Mouse (Mus musculus) heart, embryonic 16.5 days (tissue): Measurements from ENCODE around the gene Unc45b. TPM values are rescaled to one million over a fixed set of nuclear protein-coding genes. Genes with fewer than 3 reads are reported as not detected.
"Not testable (repeated sequence)": the region's sequence is repeated elsewhere in the genome, so short reads cannot be mapped to it uniquely, and the experiment has no call there.

Experiments used
- ATAC-seq: fragments of 200-750 bp; cut with Nextera tagmentation; replicated peaks from 2 replicates; pipeline ENCODE4 v1.8.0; 2017; ENCODE audit warnings: moderate number of reproducible peaks; ENCODE audit not compliant: insufficient read depth, low FRiP score; ENCODE audit errors: extremely low read depth
- H3K27ac ChIP-seq: fragments of 300-500 bp; sonication (generic); 2 replicates; pipeline ENCODE4 v1.5.1; 2014; ENCODE audit warnings: mild to moderate bottlenecking, low read length, control low read depth, moderate library complexity
- H3K27me3 ChIP-seq: fragments of 300-500 bp; sonication (generic); 2 replicates; pipeline ENCODE4 v1.6.1; 2014; ENCODE audit warnings: low read length, mixed read lengths; ENCODE audit not compliant: control insufficient read depth, insufficient read depth
- H3K36me3 ChIP-seq: fragments of 300-500 bp; sonication (generic); 2 replicates; pipeline ENCODE4 v1.6.1; 2014; ENCODE audit not compliant: control insufficient read depth, insufficient read depth
- H3K4me1 ChIP-seq: fragments of 300-500 bp; sonication (generic); 2 replicates; pipeline ENCODE4 v1.6.1; 2014; ENCODE audit warnings: low read length, mixed read lengths; ENCODE audit not compliant: control insufficient read depth, insufficient read depth
- H3K4me2 ChIP-seq: fragments of 300-500 bp; sonication (generic); 2 replicates; pipeline ENCODE4 v1.6.1; 2014; ENCODE audit warnings: low read depth, mild to moderate bottlenecking, control low read depth, low read length
- H3K4me3 ChIP-seq: fragments of 300-500 bp; sonication (generic); 2 replicates; pipeline ENCODE4 v1.5.1; 2014; ENCODE audit warnings: mild to moderate bottlenecking, control low read depth, low read length
- H3K9ac ChIP-seq: fragments of 300-500 bp; sonication (generic); 2 replicates; pipeline ENCODE4 v1.6.1; 2014; ENCODE audit warnings: low read length, control low read depth
- H3K9me3 ChIP-seq: fragments of 300-500 bp; sonication (generic); replicated peaks from 2 replicates; pipeline ENCODE4 v1.6.1; 2016; ENCODE audit warnings: low read length; ENCODE audit not compliant: control insufficient read depth
- WGBS: fragments of 180-500 bp; shearing (Covaris S2); extraction: QIAGEN DNeasy Blood & Tissue Kit; methylation state at CpG from one replicate; pipeline ENCODE4 v1.1.7; 2014; 5-methylcytosine and 5-hydroxymethylcytosine counted together
- polyA plus RNA-seq: library from polyadenylated mRNA; unstranded; fragments of >200 nt; fragmentation: Nextera tagmentation; extraction: Ambion mirVana; gene quantifications from 2 replicates; pipeline ENCODE4 v1.2.1, GENCODE M21; 2015

Gene Unc45b
- polyA plus RNA-seq, 1 experiment from 2014 or later = 188 TPM

GRCm38 (mm10) chr11:82928897-82929632, 18.7 kb downstream of the Unc45b start:
- Histone ChIP-seq H3K4me1 (peaks cover 14% of the 10 kb centered on the region), H3K36me3 (peaks cover 51% of the 10 kb centered on the region), H3K27me3 (no peaks in the 10 kb centered on the region; the same call in 1 of the 2 replicates), H3K9me3 (no peaks in the 10 kb centered on the region), H3K4me2 (no peak overlapping the region), H3K4me3 (no peak overlapping the region), H3K9ac (no peak overlapping the region), H3K27ac (no peak overlapping the region)
- 54% methylated on average over 20 of the region's 20 CpGs for WGBS
- no peak for ATAC-seq

GRCm38 (mm10) chr11:82929633-82929950, 19.2 kb downstream of the Unc45b start:
- WGBS = 74% methylated on average over 3 of the region's 3 CpGs
- Histone ChIP-seq H3K9me3 (no peaks in the 10 kb centered on the region), H3K4me3 (no peak overlapping the region), H3K4me2 (no peak overlapping the region), H3K27me3 (no peaks in the 10 kb centered on the region; the same call in 1 of the 2 replicates), H3K27ac (no peak overlapping the region), H3K4me1 (peaks cover 14% of the 10 kb centered on the region), H3K36me3 (peaks cover 54% of the 10 kb centered on the region), H3K9ac (no peak overlapping the region)
- ATAC-seq = no peak

DNA sequence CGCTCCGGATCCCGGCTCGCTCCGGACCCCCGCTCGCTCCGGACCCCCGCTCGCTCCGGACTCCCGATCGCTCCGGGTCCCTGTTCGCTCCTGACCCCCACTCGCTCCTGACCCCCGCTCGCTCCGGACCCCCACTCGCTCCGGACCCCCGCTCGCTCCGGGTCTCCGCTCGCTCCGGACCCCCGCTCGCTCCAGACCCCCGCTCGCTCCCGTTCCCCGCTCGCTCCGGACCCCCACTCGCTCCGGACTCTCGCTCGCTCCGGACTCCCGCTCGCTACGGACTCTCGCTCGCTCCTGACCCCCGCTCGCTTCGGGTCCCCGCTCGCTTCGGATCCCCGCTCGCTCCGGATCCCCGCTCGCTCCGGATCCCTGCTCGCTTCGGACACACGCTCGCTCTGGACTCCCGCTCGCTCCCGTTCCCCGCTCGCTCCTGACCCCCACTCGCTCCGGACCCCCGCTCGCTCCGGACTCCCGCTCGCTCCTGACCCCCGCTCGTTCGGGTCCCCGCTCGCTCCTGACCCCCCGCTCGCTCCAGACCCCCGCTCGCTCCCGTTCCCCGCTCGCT, 20.1 kb downstream of the Unc45b start:
- H3K9me3 ChIP-seq, H3K27ac ChIP-seq, H3K4me1 ChIP-seq, H3K9ac ChIP-seq, ATAC-seq, H3K27me3 ChIP-seq: not testable (repeated sequence)
- peak overlapping the region; percentile 53 for H3K4me3 ChIP-seq
- peak overlapping the region; percentile 76 for H3K4me2 ChIP-seq
- H3K36me3 ChIP-seq = peaks cover 58% of the 10 kb centered on the region
- 20% methylated on average over 84 of the region's 85 CpGs for WGBS

DNA sequence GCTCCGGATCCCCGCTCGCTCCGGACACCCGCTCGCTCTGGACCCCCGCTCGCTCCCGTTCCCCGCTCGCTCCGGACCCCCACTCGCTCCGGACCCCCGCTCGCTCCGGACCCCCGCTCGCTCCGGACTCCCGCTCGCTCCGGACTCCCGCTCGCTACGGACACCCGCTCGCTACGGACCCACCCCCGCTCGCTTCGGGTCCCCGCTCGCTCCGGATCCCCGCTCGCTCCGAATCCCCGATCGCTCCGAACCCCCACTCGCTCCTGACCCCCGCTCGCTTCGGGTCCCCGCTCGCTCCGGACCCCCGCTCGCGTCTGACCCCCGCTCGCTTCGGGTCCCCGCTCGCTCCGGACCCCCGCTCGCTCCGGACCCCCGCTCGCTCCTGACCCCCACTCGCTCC, 20.8 kb downstream of the Unc45b start:
- H3K27ac ChIP-seq, H3K4me1 ChIP-seq, H3K9me3 ChIP-seq, ATAC-seq, H3K27me3 ChIP-seq: not testable (repeated sequence)
- WGBS = 7% methylated on average over 49 of the region's 63 CpGs
- Histone ChIP-seq H3K36me3 (peaks cover 59% of the 10 kb centered on the region), H3K4me3 (peak overlapping the region; percentile 53), H3K4me2 (peak overlapping the region; percentile 76), H3K9ac (peak overlapping the region; percentile 60)

DNA sequence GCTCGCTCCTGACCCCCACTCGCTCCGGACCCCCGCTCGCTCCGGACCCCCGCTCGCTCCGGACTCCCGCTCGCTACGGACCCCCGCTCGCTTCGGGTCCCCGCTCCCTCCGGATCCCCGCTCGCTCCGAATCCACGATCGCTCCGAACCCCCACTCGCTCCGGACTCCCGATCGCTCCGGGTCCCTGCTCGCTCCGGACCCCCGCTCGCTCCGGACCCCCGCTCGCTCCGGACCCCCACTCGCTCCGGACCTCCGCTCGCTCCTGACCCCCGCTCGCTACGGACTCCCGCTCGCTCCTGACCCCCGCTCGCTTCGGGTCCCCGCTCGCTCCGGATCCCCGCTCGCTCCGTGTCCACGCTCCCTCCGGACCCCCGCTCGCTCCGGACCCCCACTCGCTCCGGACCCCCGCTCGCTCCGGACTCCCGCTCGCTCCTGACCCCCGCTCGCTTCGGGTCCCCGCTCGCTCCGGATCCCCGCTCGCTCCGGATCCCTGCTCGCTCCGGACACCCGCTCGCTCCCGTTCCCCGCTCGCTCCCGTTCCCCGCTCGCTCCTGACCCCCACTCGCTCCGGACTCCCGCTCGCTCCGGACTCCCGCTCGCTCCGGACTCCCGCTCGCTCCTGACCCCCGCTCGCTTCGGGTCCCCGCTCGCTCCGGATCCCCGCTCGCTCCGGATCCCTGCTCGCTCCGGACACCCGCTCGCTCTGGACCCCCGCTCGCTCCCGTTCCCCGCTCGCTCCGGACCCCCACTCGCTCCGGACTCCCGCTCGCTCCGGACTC, 21.5 kb downstream of the Unc45b start:
- Histone ChIP-seq H3K9ac (peak overlapping the region; percentile 60), H3K4me3 (peak overlapping the region; percentile 53), H3K4me2 (peak overlapping the region; percentile 76), H3K36me3 (peaks cover 56% of the 10 kb centered on the region)
- H3K4me1 ChIP-seq, H3K9me3 ChIP-seq, H3K27ac ChIP-seq, ATAC-seq, H3K27me3 ChIP-seq: not testable (repeated sequence)
- WGBS = 8% methylated on average over 118 of the region's 119 CpGs

GRCm38 (mm10) chr11:82933186-82933585, 22.8 kb downstream of the Unc45b start:
- H3K4me1 ChIP-seq = peaks cover 5% of the 10 kb centered on the region
- peak overlapping the region; percentile 63 for H3K9ac ChIP-seq
- H3K4me3 ChIP-seq = peak overlapping the region; percentile 53
- no peaks in the 10 kb centered on the region for H3K9me3 ChIP-seq
- no peaks in the 10 kb centered on the region; the same call in 1 of the 2 replicates for H3K27me3 ChIP-seq
- H3K27ac ChIP-seq = no peak overlapping the region
- H3K4me2 ChIP-seq = peak overlapping the region; percentile 76
- WGBS = 31% methylated on average over 29 of the region's 29 CpGs
- no peak for ATAC-seq
- peaks cover 57% of the 10 kb centered on the region for H3K36me3 ChIP-seq

- Histone ChIP-seq H3K4me3 (no peak overlapping the region), H3K9ac (no peak overlapping the region), H3K9me3 (no peaks in the 10 kb centered on the region), H3K4me2 (no peak overlapping the region), H3K27me3 (no peaks in the 10 kb centered on the region), H3K36me3 (peaks cover 25% of the 10 kb centered on the region), H3K4me1 (peaks cover 9% of the 10 kb centered on the region), H3K27ac (no peak overlapping the region)
- whole genome bisulfite sequencing = 57% methylated on average over 6 of the region's 6 CpGs
- ATAC-seq = no peak
Observed at GRCm38 (mm10) chr11:82943336-82943735, 33.0 kb downstream of the Unc45b start.

GRCm38 (mm10) chr11:82945636-82946035, 35.3 kb downstream of the Unc45b start:
- H3K9ac ChIP-seq = no peak overlapping the region
- no peaks in the 10 kb centered on the region for H3K27me3 ChIP-seq
- H3K36me3 ChIP-seq = peaks cover 6% of the 10 kb centered on the region
- ATAC-seq = no peak
- H3K4me2 ChIP-seq = no peak overlapping the region
- no peaks in the 10 kb centered on the region for H3K9me3 ChIP-seq
- peaks cover 9% of the 10 kb centered on the region for H3K4me1 ChIP-seq
- 15% methylated on average over 2 of the region's 2 CpGs for WGBS
- no peak overlapping the region for H3K4me3 ChIP-seq
- H3K27ac ChIP-seq = no peak overlapping the region

DNA sequence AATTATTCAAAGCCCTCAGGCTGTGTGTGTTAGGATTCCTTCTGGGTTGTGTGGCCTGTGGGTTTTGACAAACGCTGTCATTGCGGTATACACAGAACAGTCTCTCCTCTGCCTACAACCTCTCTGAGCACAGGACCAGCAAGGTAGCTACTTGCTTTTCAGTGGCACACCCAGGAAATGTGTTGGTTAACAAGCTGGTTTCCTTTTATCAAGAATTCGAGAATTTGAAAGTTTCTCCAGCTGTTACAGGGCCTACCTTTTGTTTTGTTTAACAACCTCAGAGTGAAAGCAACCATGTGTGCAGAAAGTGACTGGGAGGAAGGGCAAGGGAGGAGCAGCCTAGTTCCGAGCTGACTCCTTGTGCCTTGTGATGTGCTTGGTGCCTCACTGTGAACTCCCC, 37.1 kb downstream of the Unc45b start:
- Histone ChIP-seq H3K4me3 (no peak overlapping the region), H3K9me3 (no peaks in the 10 kb centered on the region), H3K27me3 (no peaks in the 10 kb centered on the region), H3K4me1 (peaks cover 13% of the 10 kb centered on the region), H3K4me2 (no peak overlapping the region), H3K36me3 (peaks cover 5% of the 10 kb centered on the region; the same call in 1 of the 2 replicates), H3K9ac (no peak overlapping the region), H3K27ac (no peak overlapping the region)
- ATAC-seq = no peak
- WGBS = 59% methylated on average over 4 of the region's 4 CpGs
